Mouse (Mus musculus): ENCODE measurements around the gene Gm43518.

The Gm43518 gene

GRCm38 (mm10) chr5:123927118-123927517 lies at the start of gene Gm43518:
Gene Gm43518, plus strand, starts transcription at chr5:123927418.
- DNase-seq = no peak

- no peak for DNase-seq
Measured at GRCm38 (mm10) chr5:123878056-123878455, 49.2 kb upstream of the Gm43518 start.

- no peak for DNase-seq
Measured at GRCm38 (mm10) chr5:123879928-123880327, 47.3 kb upstream of the Gm43518 start, which contains the start of gene Hcar1. Gene Hcar1, minus strand, starts transcription at chr5:123880020.

GRCm38 (mm10) chr5:123880778-123881177 lies 46.4 kb upstream of the Gm43518 start:
- DNase-seq = no peak

- DNase-seq = no peak
Measured at GRCm38 (mm10) chr5:123883891-123884290, 43.3 kb upstream of the Gm43518 start.

- no peak for DNase-seq
Measured at GRCm38 (mm10) chr5:123884332-123884731, 42.9 kb upstream of the Gm43518 start.

- no peak for DNase-seq
Measured at GRCm38 (mm10) chr5:123886365-123886764, 40.9 kb upstream of the Gm43518 start.

GRCm38 (mm10) chr5:123890312-123890711 lies 36.9 kb upstream of the Gm43518 start:
- DNase-seq = no peak

- DNase-seq = no peak
Measured at GRCm38 (mm10) chr5:123890987-123891386, 36.2 kb upstream of the Gm43518 start.

- peak; percentile 67 for DNase-seq
Measured at GRCm38 (mm10) chr5:123891669-123892068, 35.5 kb upstream of the Gm43518 start.

GRCm38 (mm10) chr5:123893520-123893919 lies 33.7 kb upstream of the Gm43518 start:
- DNase-seq = no peak

- no peak for DNase-seq
Measured at GRCm38 (mm10) chr5:123896395-123896794, 30.8 kb upstream of the Gm43518 start.

- DNase-seq = no peak
Measured at GRCm38 (mm10) chr5:123897352-123897751, 29.9 kb upstream of the Gm43518 start.

GRCm38 (mm10) chr5:123904059-123904672 lies 23.1 kb upstream of the Gm43518 start:
- peak; percentile 14 for DNase-seq

GRCm38 (mm10) chr5:123906146-123906975 lies 20.9 kb upstream of the Gm43518 start:
- DNase-seq = peak; percentile 13

- peak; percentile 100 for DNase-seq
Measured at GRCm38 (mm10) chr5:123906976-123907630, 20.1 kb upstream of the Gm43518 start, which contains the start of gene Denr. Gene Denr, plus strand, starts transcription at chr5:123907175.

- no peak for DNase-seq
Measured at GRCm38 (mm10) chr5:123907631-123907977, 19.6 kb upstream of the Gm43518 start.

- DNase-seq = no peak
Measured at GRCm38 (mm10) chr5:123914852-123915251, 12.4 kb upstream of the Gm43518 start.

GRCm38 (mm10) chr5:123922112-123922511 lies 5.1 kb upstream of the Gm43518 start:
- DNase-seq = peak; percentile 16

GRCm38 (mm10) chr5:123930508-123930989 lies 3.3 kb downstream of the Gm43518 start, which contains the start of gene Ccdc62:
Gene Ccdc62, plus strand, starts transcription at chr5:123930679.
- peak; percentile 94 for DNase-seq

- DNase-seq = no peak
Measured at GRCm38 (mm10) chr5:123931131-123931530, 3.9 kb downstream of the Gm43518 start.

GRCm38 (mm10) chr5:123932927-123933326 lies 5.7 kb downstream of the Gm43518 start:
- DNase-seq = no peak

- no peak for DNase-seq
Measured at GRCm38 (mm10) chr5:123933556-123933955, 6.3 kb downstream of the Gm43518 start.

Measured in thymus, postnatal 14 days (tissue).